Mouse (Mus musculus) frontal cortex, postnatal 36 days (tissue): ENCODE measurements around the gene Gm13306.
"Not testable (repeated sequence)": the region's sequence is repeated elsewhere in the genome, so short reads cannot be mapped to it uniquely, and the experiment has no call there.

Experiments
- DNase-seq, 2 experiments: peaks; one replicate each; pipeline ENCODE4 v3.0.0; 2022; ENCODE audit warnings: low spot score in 2 of 2

Gm13306 gene

GRCm38 (mm10) chr4:42153136-42153535 is at the start of gene Gm13306:
Gm13306 (plus strand) TSS chr4:42153436.
- not testable (repeated sequence) for DNase-seq

DNA sequence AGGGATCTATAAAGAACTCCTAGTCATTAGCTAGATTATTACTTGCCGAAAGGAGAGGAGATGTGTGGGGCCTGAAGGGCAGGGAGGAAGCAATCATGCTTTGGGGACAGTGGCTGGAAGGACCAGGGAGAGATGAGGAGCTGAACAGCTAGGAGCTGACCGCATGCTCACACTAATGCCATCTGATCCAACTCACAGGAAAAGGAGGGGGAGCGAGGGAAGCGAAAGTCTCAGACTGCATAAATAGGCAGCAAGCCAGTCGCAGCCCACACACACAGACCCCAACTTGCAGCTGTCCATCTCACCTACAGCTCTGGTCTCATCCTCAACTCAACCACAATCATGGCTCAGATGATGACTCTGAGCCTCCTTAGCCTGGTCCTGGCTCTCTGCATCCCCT is 38.7 kb upstream of the Gm13306 start, which contains the start of gene Gm13304:
Gene Gm13304, plus strand, starts transcription at position 301 of the 400 bp plus-strand sequence.
- not testable (repeated sequence) for DNase-seq

GRCm38 (mm10) chr4:42168503-42168902 is 15.3 kb downstream of the Gm13306 start, which contains the start of gene Gm13305:
Gm13305 (minus strand) TSS chr4:42168603.
- DNase-seq: not testable (repeated sequence)

DNA sequence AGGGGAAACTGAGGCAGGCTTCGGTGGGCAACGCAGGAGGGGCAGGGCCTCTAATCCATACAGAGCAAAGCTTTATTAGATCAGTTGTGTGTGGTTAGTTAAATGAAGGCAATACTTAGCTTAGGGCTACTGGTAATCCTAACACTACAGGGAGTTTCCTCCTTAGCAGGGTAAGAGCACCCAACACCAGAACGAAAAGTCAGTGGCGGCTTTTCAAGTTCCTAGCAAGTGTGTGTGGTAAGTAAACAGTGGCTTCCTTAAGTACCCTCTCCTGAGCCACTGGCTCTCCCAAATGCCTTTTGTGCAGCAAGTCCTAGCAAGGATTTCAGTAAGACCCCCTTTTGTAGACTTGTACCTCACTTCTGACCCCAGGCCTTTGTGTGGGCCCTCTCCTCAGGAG is 25.0 kb downstream of the Gm13306 start:
- DNase-seq: not testable (repeated sequence)

- DNase-seq: not testable (repeated sequence)
Measured at GRCm38 (mm10) chr4:42183234-42184197, 30.3 kb downstream of the Gm13306 start.

GRCm38 (mm10) chr4:42184324-42184979 is 31.2 kb downstream of the Gm13306 start:
- not testable (repeated sequence) for DNase-seq

DNA sequence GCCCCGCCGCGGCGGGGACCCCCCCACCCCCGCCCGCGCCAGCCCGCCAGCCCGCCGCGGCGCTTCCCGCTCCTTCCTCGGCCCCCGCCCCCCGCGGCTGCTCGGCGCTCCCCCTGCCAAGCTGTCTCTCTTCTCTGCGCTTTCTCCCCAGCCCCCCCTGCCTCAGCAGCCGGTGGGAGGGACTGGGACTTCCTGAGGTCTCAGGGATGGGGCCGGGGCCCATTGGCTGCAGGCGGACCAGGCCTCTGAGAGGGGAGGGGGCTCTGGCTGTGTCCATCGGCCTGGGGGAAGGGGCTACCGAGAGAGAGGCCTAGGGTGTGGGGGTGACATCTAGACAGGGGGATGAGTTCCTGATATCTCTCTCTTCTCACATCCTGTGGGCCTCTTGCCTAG is 31.7 kb downstream of the Gm13306 start:
- not testable (repeated sequence) for DNase-seq
